Mouse (Mus musculus) erythroblast, embryonic 14.5 days (primary cell): ENCODE results near the gene Syn3.

ENCODE experiments used
- GATA1 ChIP-seq: IDR thresholded peaks from 2 replicates; pipeline ENCODE4 v1.6.1; 2012; ENCODE audit warnings: low read length, inconsistent platforms, mixed read lengths
- TAL1 ChIP-seq: IDR thresholded peaks from 3 replicates; pipeline ENCODE4 v1.6.1; 2012; ENCODE audit warnings: low read length, inconsistent platforms, mixed read lengths

- peak; percentile 89 for TF ChIP-seq GATA1
- peak; percentile 86 for TF ChIP-seq TAL1
Measured at GRCm38 (mm10) chr10:86026354-86026753, 472.3 kb downstream of the Syn3 start.
